Mouse (Mus musculus): ENCODE results near the gene Sox6. TPM values are rescaled to one million over a fixed set of nuclear protein-coding genes. Genes with fewer than 3 reads are reported as not detected.

Gene Sox6
- total and polyA plus RNA-seq, 2 experiments from 2014 or later, result 30.8 to 47.6 TPM

GRCm38 (mm10) chr7:115895831-115896230, 142.8 kb downstream of the Sox6 start:
- ATAC-seq (ENCODE audit: low FRiP score) (no peak), DNase-seq (ENCODE audit: low spot score) (no peak)
- TF ChIP-seq CTCF (IDR thresholded peaks at IDR 0.05), result no peak
- no peaks in the 10 kb centered on the region for H3K4me1 ChIP-seq (ENCODE audit: insufficient read depth, low read length)
- H3K27me3 ChIP-seq (ENCODE audit: insufficient read depth, low read length), result no peaks in the 10 kb centered on the region
- no peak overlapping the region for H3K27ac ChIP-seq (ENCODE audit: low read depth, low read length)
- 93% methylated on average over 6 of the region's 6 CpGs for whole genome bisulfite sequencing
- no peaks in the 10 kb centered on the region for H3K36me3 ChIP-seq (ENCODE audit: insufficient read depth, low read length)
- H3K4me2 ChIP-seq (ENCODE audit: low read depth, low read length, poor library complexity, severe bottlenecking), result no peak overlapping the region
- no peak overlapping the region for H3K4me3 ChIP-seq (ENCODE audit: low read depth, low read length)
- H3K9me3 ChIP-seq (ENCODE audit: low read length), result no peaks in the 10 kb centered on the region
- H3K9ac ChIP-seq (replicated peaks; ENCODE audit: low read length, poor library complexity, severe bottlenecking), result no peak overlapping the region

GRCm38 (mm10) chr7:115895028-115895671, 143.4 kb downstream of the Sox6 start:
- Histone ChIP-seq H3K36me3 (ENCODE audit: insufficient read depth, low read length) (no peaks in the 10 kb centered on the region), H3K4me2 (ENCODE audit: low read depth, low read length, poor library complexity, severe bottlenecking) (no peak overlapping the region), H3K4me3 (ENCODE audit: low read depth, low read length) (no peak overlapping the region), H3K27me3 (ENCODE audit: insufficient read depth, low read length) (no peaks in the 10 kb centered on the region), H3K9me3 (ENCODE audit: low read length) (no peaks in the 10 kb centered on the region), H3K9ac (replicated peaks; ENCODE audit: low read length, poor library complexity, severe bottlenecking) (no peak overlapping the region), H3K4me1 (ENCODE audit: insufficient read depth, low read length) (no peaks in the 10 kb centered on the region), H3K27ac (ENCODE audit: low read depth, low read length) (no peak overlapping the region)
- WGBS, result 94% methylated on average over 4 of the region's 4 CpGs
- no peak for TF ChIP-seq CTCF (IDR thresholded peaks at IDR 0.05)
- DNase-seq (ENCODE audit: low spot score) (no peak), ATAC-seq (ENCODE audit: low FRiP score) (no peak)

DNA sequence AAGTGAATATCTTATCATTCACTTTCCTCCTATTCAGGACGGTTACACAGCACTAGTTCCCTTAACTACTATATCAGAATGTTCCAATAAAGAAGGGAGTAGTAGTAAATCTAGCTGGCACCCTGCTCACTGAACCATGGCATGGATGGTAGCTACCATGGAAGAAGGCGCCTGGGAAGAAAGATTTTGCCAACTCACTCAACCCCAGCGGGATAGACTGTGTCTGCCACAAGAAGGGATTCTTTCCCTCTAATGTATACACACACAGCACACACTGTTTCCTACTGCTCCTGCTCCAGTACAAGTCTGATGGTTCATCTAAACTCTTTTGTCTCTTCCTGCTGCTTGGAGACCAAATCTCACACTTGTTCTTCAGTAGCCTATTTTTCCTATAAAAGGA, 147.1 kb downstream of the Sox6 start:
- ATAC-seq (ENCODE audit: low FRiP score), result no peak
- Histone ChIP-seq H3K36me3 (ENCODE audit: insufficient read depth, low read length) (no peaks in the 10 kb centered on the region), H3K4me2 (ENCODE audit: low read depth, low read length, poor library complexity, severe bottlenecking) (no peak overlapping the region), H3K27ac (ENCODE audit: low read depth, low read length) (no peak overlapping the region), H3K4me3 (ENCODE audit: low read depth, low read length) (no peak overlapping the region), H3K27me3 (ENCODE audit: insufficient read depth, low read length) (no peaks in the 10 kb centered on the region), H3K9ac (replicated peaks; ENCODE audit: low read length, poor library complexity, severe bottlenecking) (no peak overlapping the region), H3K9me3 (ENCODE audit: low read length) (no peaks in the 10 kb centered on the region), H3K4me1 (ENCODE audit: insufficient read depth, low read length) (no peaks in the 10 kb centered on the region)
- no peak for TF ChIP-seq CTCF (IDR thresholded peaks at IDR 0.05)
- WGBS, result 95% methylated on average over 3 of the region's 3 CpGs
- DNase-seq (ENCODE audit: low spot score), result no peak

- TF ChIP-seq CTCF (IDR thresholded peaks at IDR 0.05), result no peak
- no peak for ATAC-seq (ENCODE audit: low FRiP score)
- Histone ChIP-seq H3K9me3 (ENCODE audit: low read length) (no peaks in the 10 kb centered on the region), H3K27ac (ENCODE audit: low read depth, low read length) (no peak overlapping the region), H3K9ac (replicated peaks; ENCODE audit: low read length, poor library complexity, severe bottlenecking) (no peak overlapping the region), H3K36me3 (ENCODE audit: insufficient read depth, low read length) (no peaks in the 10 kb centered on the region), H3K4me1 (ENCODE audit: insufficient read depth, low read length) (no peaks in the 10 kb centered on the region), H3K27me3 (ENCODE audit: insufficient read depth, low read length) (no peaks in the 10 kb centered on the region), H3K4me3 (ENCODE audit: low read depth, low read length) (no peak overlapping the region), H3K4me2 (ENCODE audit: low read depth, low read length, poor library complexity, severe bottlenecking) (no peak overlapping the region)
- 82% methylated on average over 7 of the region's 7 CpGs for WGBS
- peak; percentile 47 for DNase-seq (ENCODE audit: low spot score)
These were observed 148.7 kb downstream of the Sox6 start for GRCm38 (mm10) chr7:115889926-115890325.

GRCm38 (mm10) chr7:115888561-115888960, 150.0 kb downstream of the Sox6 start:
- H3K36me3 ChIP-seq (ENCODE audit: insufficient read depth, low read length), result no peaks in the 10 kb centered on the region
- no peak overlapping the region for H3K9ac ChIP-seq (replicated peaks; ENCODE audit: low read length, poor library complexity, severe bottlenecking)
- no peaks in the 10 kb centered on the region for H3K27me3 ChIP-seq (ENCODE audit: insufficient read depth, low read length)
- TF ChIP-seq CTCF (IDR thresholded peaks at IDR 0.05), result no peak
- ATAC-seq (ENCODE audit: low FRiP score), result no peak
- H3K27ac ChIP-seq (ENCODE audit: low read depth, low read length), result no peak overlapping the region
- H3K4me1 ChIP-seq (ENCODE audit: insufficient read depth, low read length), result no peaks in the 10 kb centered on the region
- H3K4me3 ChIP-seq (ENCODE audit: low read depth, low read length), result no peak overlapping the region
- H3K9me3 ChIP-seq (ENCODE audit: low read length), result no peaks in the 10 kb centered on the region
- WGBS, result 95% methylated on average over 1 of the region's 1 CpGs
- DNase-seq (ENCODE audit: low spot score), result no peak
- H3K4me2 ChIP-seq (ENCODE audit: low read depth, low read length, poor library complexity, severe bottlenecking), result no peak overlapping the region

DNA sequence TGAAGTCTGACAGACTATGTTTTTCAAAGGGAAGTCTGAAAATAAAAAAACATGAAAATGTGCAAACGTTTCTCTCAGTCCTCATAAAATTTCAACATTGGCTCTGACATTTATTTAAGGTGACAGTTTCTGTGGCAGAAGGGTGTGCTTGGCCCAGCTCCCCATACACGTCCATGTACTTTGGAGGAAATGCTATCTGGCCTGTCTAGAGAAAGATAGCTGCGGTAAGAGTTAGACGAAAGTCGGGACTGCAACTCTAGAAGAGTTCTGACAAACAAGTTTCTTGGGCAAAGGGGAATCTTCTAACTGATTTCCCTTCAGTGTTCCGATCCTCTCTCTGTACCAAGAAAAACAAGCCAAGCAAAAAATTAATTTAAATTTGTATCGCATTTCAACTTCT, 150.5 kb downstream of the Sox6 start:
- no peak for TF ChIP-seq CTCF (IDR thresholded peaks at IDR 0.05)

More for the DNA sequence above, 150.5 kb downstream of the Sox6 start:
- 93% methylated on average over 7 of the region's 7 CpGs for WGBS
- no peaks in the 10 kb centered on the region for H3K27me3 ChIP-seq (ENCODE audit: insufficient read depth, low read length)
- H3K4me1 ChIP-seq (ENCODE audit: insufficient read depth, low read length), result no peaks in the 10 kb centered on the region
- no peak overlapping the region for H3K27ac ChIP-seq (ENCODE audit: low read depth, low read length)
- H3K4me3 ChIP-seq (ENCODE audit: low read depth, low read length), result no peak overlapping the region
- no peaks in the 10 kb centered on the region for H3K36me3 ChIP-seq (ENCODE audit: insufficient read depth, low read length)
- no peak overlapping the region for H3K9ac ChIP-seq (replicated peaks; ENCODE audit: low read length, poor library complexity, severe bottlenecking)
- DNase-seq (ENCODE audit: low spot score) (no peak), ATAC-seq (ENCODE audit: low FRiP score) (no peak)
- H3K4me2 ChIP-seq (ENCODE audit: low read depth, low read length, poor library complexity, severe bottlenecking), result no peak overlapping the region
- no peaks in the 10 kb centered on the region for H3K9me3 ChIP-seq (ENCODE audit: low read length)
